Mouse (Mus musculus): ENCODE results near the gene Srsf12.

Gene Srsf12

GRCm38 (mm10) chr4:33249716-33250230 lies 41.0 kb downstream of the Srsf12 start:
- DNase-seq (ENCODE audit: low read depth), result no peak

- no peak for DNase-seq (ENCODE audit: low read depth)
Observed at GRCm38 (mm10) chr4:33250867-33251266, 42.1 kb downstream of the Srsf12 start.

GRCm38 (mm10) chr4:33254706-33255105 lies 45.9 kb downstream of the Srsf12 start:
- DNase-seq (ENCODE audit: low read depth), result no peak

GRCm38 (mm10) chr4:33257263-33257964 lies 48.6 kb downstream of the Srsf12 start:
- peak; percentile 37 for DNase-seq (ENCODE audit: low read depth)

GRCm38 (mm10) chr4:33260311-33260710 lies 51.5 kb downstream of the Srsf12 start:
- DNase-seq (ENCODE audit: low read depth), result peak; percentile 57

GRCm38 (mm10) chr4:33261311-33261753 lies 52.5 kb downstream of the Srsf12 start:
- peak; percentile 93 for DNase-seq (ENCODE audit: low read depth)

GRCm38 (mm10) chr4:33262897-33263296 lies 54.1 kb downstream of the Srsf12 start:
- DNase-seq (ENCODE audit: low read depth), result no peak

GRCm38 (mm10) chr4:33264979-33265726 lies 56.4 kb downstream of the Srsf12 start:
- no peak for DNase-seq (ENCODE audit: low read depth)

- DNase-seq (ENCODE audit: low read depth), result no peak
Observed at GRCm38 (mm10) chr4:33270386-33271314, 61.9 kb downstream of the Srsf12 start.

- no peak for DNase-seq (ENCODE audit: low read depth)
Observed at GRCm38 (mm10) chr4:33273437-33273836, 64.6 kb downstream of the Srsf12 start.

GRCm38 (mm10) chr4:33281891-33282685 lies 73.3 kb downstream of the Srsf12 start:
- no peak for DNase-seq (ENCODE audit: low read depth)
